Comparison of ENCODE assay signal across 24 mouse cellular contexts in genomic region chrX:152322776-152323175, GRCm38 (mm10). TPM values are rescaled to one million over a fixed set of nuclear protein-coding genes. Genes with fewer than 3 reads are reported as not detected.
DNase-seq lines count a peak whose midpoint lies in the region; ATAC-seq and TF ChIP-seq lines count a peak whose summit lies in the region.
"Had no signal": no experiment of that assay in that cellular context is flagged by ENCODE, and none has a peak within 500 bp of the region (broad histone marks: within the 10 kb centered on the region; RNA-seq: fewer than 3 reads in every experiment).

No protein-coding gene starts in this region.

- DNase-seq in layer of hippocampus, adult 2 months (ENCODE audit: low spot score in 2 of 2), result no peak
- DNase-seq in layer of hippocampus, postnatal 14 days (ENCODE audit: low spot score in 2 of 2), result no peak
- peak; percentile 42 for DNase-seq in A20 (ENCODE audit: low read depth, low spot score)
- DNase-seq in Muller cell, postnatal 12 days (ENCODE audit: inconsistent ontology term), result peak; percentile 9
- peak; percentile 39 for DNase-seq in lung, postnatal 36 days
- no peak for DNase-seq in thymus, postnatal 4 days
- no peak for DNase-seq in left cerebral cortex, postnatal 4 days
- DNase-seq: adrenal gland, postnatal 25 days; cerebellum, adult 11 months; cerebellum, adult 9-11 months; gastrocnemius, postnatal 10 days; heart, adult 11 months; heart, postnatal 14 days; kidney, adult 8-10 months; kidney, postnatal 14 days; layer of hippocampus, postnatal 36 days; midbrain, embryonic 14.5 days had no signal

- peak overlapping the region; percentile 72; the same call in 1 of the 2 replicates for H3K27ac ChIP-seq in layer of hippocampus, adult 2 months
- H3K27ac ChIP-seq: forebrain, embryonic 13.5 days; heart, embryonic 13.5 days; hindbrain, embryonic 14.5 days; limb, embryonic 12.5 days; neural tube, embryonic 12.5 days had no signal

- no peak for TF ChIP-seq CTCF in layer of hippocampus, adult 2 months (conservative IDR thresholded peaks at IDR 0.05)

- no peak for ATAC-seq in frontal cortex, adult (ENCODE audit: low TSS enrichment)
- ATAC-seq: forebrain, embryonic 13.5 days had no signal

- intact Hi-C loops in left cerebral cortex, postnatal 4 days (cut with DNase I), result no loop called here

- no peak overlapping the region; the same call in 1 of the 2 replicates for H3K4me3 ChIP-seq in layer of hippocampus, adult 2 months
- H3K4me3 ChIP-seq: forebrain, embryonic 13.5 days; heart, embryonic 13.5 days; limb, embryonic 12.5 days; megakaryocyte, embryonic 14.5 days; neural tube, embryonic 12.5 days had no signal

RNA-seq across cellular contexts. Expression of gene Kantr, which starts 4.5 kb away (rescaled TPM):
- total RNA-seq in layer of hippocampus, adult 2 months (2021), result 10 to 100 TPM; 54.8 to 58.9 TPM
- total RNA-seq in layer of hippocampus, postnatal 14 days (2021), result 10 to 100 TPM; 48.1 to 50.2 TPM
- 10 to 100 TPM; 36.6 to 46.6 TPM for total RNA-seq in left cerebral cortex, postnatal 4 days (2021)

RNA-seq across cellular contexts. Expression of gene Tspyl2, which starts 19.4 kb away (rescaled TPM):
- total RNA-seq in layer of hippocampus, adult 2 months (2021), result 100 to 1,000 TPM; 115 to 123 TPM
- 10 to 100 TPM; 77.2 to 87.0 TPM for total RNA-seq in layer of hippocampus, postnatal 14 days (2021)
- total RNA-seq in left cerebral cortex, postnatal 4 days (2021), result 10 to 100 TPM; 57.4 to 72.5 TPM

RNA-seq across cellular contexts. Expression of gene Gpr173, which starts 45.7 kb away (rescaled TPM):
- total RNA-seq in layer of hippocampus, adult 2 months (2021), result 10 to 100 TPM; 14.7 to 14.8 TPM
- total RNA-seq in layer of hippocampus, postnatal 14 days (2021), result 10 to 100 TPM; 19.1 to 21.3 TPM
- total RNA-seq in left cerebral cortex, postnatal 4 days (2021), result 10 to 100 TPM; 31.9 to 33.8 TPM

Comparison
In these comparisons a context has a peak if more than half of its experiments do, and no peak if none do; other contexts are left out.
1. DNase-seq: peak in A20 (single experiment), Muller cell, postnatal 12 days (single experiment) and lung, postnatal 36 days (single experiment); none in layer of hippocampus, adult 2 months (0 of 2), layer of hippocampus, postnatal 14 days (0 of 2), thymus, postnatal 4 days (single experiment) and left cerebral cortex, postnatal 4 days (single experiment).